Mouse (Mus musculus): ENCODE data around the gene Eif3c.

Eif3c gene

GRCm38 (mm10) chr7:126566094-126566765 lies at the start of gene Eif3c:
Eif3c (minus strand) TSS chr7:126566411.
- DNase-seq (ENCODE audit: low spot score in 2 of 2), result peak; percentile 64 to 79

- no peak for DNase-seq (ENCODE audit: low spot score in 2 of 2)
Measured at GRCm38 (mm10) chr7:126612736-126613135, 46.5 kb upstream of the Eif3c start.

GRCm38 (mm10) chr7:126607796-126608195 lies 41.6 kb upstream of the Eif3c start:
- DNase-seq (ENCODE audit: low spot score in 2 of 2), result no peak

GRCm38 (mm10) chr7:126607064-126607463 lies 40.9 kb upstream of the Eif3c start:
- no peak for DNase-seq (ENCODE audit: low spot score in 2 of 2)

GRCm38 (mm10) chr7:126606611-126607010 lies 40.4 kb upstream of the Eif3c start:
- DNase-seq (ENCODE audit: low spot score in 2 of 2), result peak in 1 of 2 experiments; percentile 15

GRCm38 (mm10) chr7:126602650-126603049 lies 36.4 kb upstream of the Eif3c start:
- no peak for DNase-seq (ENCODE audit: low spot score in 2 of 2)

GRCm38 (mm10) chr7:126601896-126602295 lies 35.7 kb upstream of the Eif3c start:
- no peak for DNase-seq (ENCODE audit: low spot score in 2 of 2)

- DNase-seq (ENCODE audit: low spot score in 2 of 2), result no peak
Measured at GRCm38 (mm10) chr7:126598919-126599318, 32.7 kb upstream of the Eif3c start.

GRCm38 (mm10) chr7:126596414-126596813 lies 30.2 kb upstream of the Eif3c start:
- DNase-seq (ENCODE audit: low spot score in 2 of 2), result no peak

GRCm38 (mm10) chr7:126595890-126596289 lies 29.7 kb upstream of the Eif3c start:
- no peak for DNase-seq (ENCODE audit: low spot score in 2 of 2)

- DNase-seq (ENCODE audit: low spot score in 2 of 2), result no peak
Measured at GRCm38 (mm10) chr7:126594862-126595561, 28.8 kb upstream of the Eif3c start, which contains the start of gene Il27. Il27 (minus strand) TSS chr7:126594941.

- no peak for DNase-seq (ENCODE audit: low spot score in 2 of 2)
Measured at GRCm38 (mm10) chr7:126587779-126588178, 21.6 kb upstream of the Eif3c start.

- no peak for DNase-seq (ENCODE audit: low spot score in 2 of 2)
Measured at GRCm38 (mm10) chr7:126586839-126587238, 20.6 kb upstream of the Eif3c start.

GRCm38 (mm10) chr7:126585717-126586116 lies 19.5 kb upstream of the Eif3c start, which contains the start of gene Cln3:
Cln3 (minus strand) TSS chr7:126585817.
- DNase-seq (ENCODE audit: low spot score in 2 of 2), result no peak

GRCm38 (mm10) chr7:126584506-126584977 lies 18.3 kb upstream of the Eif3c start, which contains the start of gene Apobr:
Apobr (plus strand) TSS chr7:126584942.
- DNase-seq (ENCODE audit: low spot score in 2 of 2), result peak; percentile 20 to 24

GRCm38 (mm10) chr7:126583761-126584160 lies 17.6 kb upstream of the Eif3c start:
- no peak for DNase-seq (ENCODE audit: low spot score in 2 of 2)

- DNase-seq (ENCODE audit: low spot score in 2 of 2), result peak; percentile 83
Measured at GRCm38 (mm10) chr7:126583251-126583709, 17.1 kb upstream of the Eif3c start.

GRCm38 (mm10) chr7:126582759-126583158 lies 16.5 kb upstream of the Eif3c start:
- DNase-seq (ENCODE audit: low spot score in 2 of 2), result peak in 1 of 2 experiments; percentile 29

GRCm38 (mm10) chr7:126581661-126582060 lies 15.4 kb upstream of the Eif3c start:
- no peak for DNase-seq (ENCODE audit: low spot score in 2 of 2)

GRCm38 (mm10) chr7:126579172-126579571 lies 13.0 kb upstream of the Eif3c start:
- peak; percentile 13 to 65 for DNase-seq (ENCODE audit: low spot score in 2 of 2)

GRCm38 (mm10) chr7:126576946-126577345 lies 10.7 kb upstream of the Eif3c start:
- DNase-seq (ENCODE audit: low spot score in 2 of 2), result peak; percentile 27 to 65

GRCm38 (mm10) chr7:126565693-126566092 lies 518 bp downstream of the Eif3c start:
- DNase-seq (ENCODE audit: low spot score in 2 of 2), result no peak

GRCm38 (mm10) chr7:126556635-126557034 lies 9.6 kb downstream of the Eif3c start:
- DNase-seq (ENCODE audit: low spot score in 2 of 2), result no peak
